Mouse (Mus musculus): Measurements from ENCODE around the gene Csf3. TPM values are rescaled to one million over a fixed set of nuclear protein-coding genes. Genes with fewer than 3 reads are reported as not detected.

Gene Csf3
- polyA plus RNA-seq, 1 experiment from 2014 or later, result not detected

DNA sequence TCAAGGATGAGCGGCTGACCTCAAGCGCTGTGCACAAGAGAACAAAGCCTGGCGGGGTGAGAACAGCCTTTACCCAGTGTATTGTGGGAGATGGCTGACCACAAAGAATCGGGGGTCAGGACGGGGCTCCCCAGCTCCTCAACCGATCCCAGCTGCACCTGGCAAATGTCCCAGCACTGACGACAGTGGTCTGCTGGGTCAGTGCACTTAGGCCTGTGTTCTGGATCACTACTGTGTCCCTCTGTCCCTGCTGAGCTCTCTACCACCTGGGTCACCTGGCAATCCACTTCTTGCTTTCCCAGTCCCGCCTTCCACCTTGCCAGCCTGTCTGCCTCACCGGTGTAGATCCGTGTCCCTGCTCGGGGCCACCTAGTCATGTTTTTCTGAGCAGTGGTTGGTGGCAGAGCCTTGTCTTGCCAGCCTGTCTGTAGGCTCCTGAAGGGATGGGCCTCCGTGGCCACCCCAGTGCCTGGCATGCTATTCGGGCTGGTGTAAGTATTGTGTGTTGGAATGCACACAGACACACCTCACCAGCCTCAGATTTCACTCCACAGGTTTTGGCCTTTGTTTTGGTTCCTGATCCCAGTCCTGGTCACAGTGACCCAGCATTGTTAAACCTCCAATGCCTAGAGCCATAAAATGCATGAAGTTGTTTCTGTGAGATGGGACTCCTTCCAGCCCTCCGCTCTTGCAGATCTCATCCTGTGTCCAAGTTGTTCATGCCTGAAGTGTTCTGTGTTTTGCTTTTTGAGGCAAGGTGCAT, 4.4 kb upstream of the Csf3 start:
- ATAC-seq (ENCODE audit: insufficient read depth), result no peak
- WGBS, result 79% methylated on average over 14 of the region's 14 CpGs

DNA sequence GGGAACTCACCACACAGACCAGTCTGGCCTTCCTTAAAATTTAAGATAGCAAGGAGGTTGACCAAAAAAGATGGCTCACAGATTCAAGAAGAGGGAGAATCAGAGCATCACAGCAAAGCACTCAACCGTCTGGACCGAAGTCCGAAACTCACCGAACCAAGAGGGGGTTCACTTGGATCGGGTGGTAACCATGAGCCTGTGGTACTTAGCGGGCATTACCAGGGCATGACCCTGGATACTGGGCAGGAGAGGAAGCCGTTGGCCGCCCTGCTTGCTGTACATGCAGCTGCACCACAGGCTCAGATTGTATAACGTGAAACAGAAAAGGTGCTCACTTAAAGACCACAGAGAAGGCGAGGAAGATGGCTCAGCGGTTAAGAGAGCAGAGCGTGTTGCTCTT, 3.8 kb upstream of the Csf3 start:
- Histone ChIP-seq H3K4me1 (ENCODE audit: insufficient read depth) (no peaks in the 10 kb centered on the region), H3K27ac (ENCODE audit: low read depth) (no peak overlapping the region), H3K36me3 (ENCODE audit: insufficient read depth) (peaks cover 46% of the 10 kb centered on the region), H3K4me3 (ENCODE audit: low read depth, low read length) (no peak overlapping the region), H3K4me2 (no peak overlapping the region), H3K27me3 (ENCODE audit: insufficient read depth, low read length) (no peaks in the 10 kb centered on the region), H3K9me3 (ENCODE audit: low read depth, low read length) (no peaks in the 10 kb centered on the region), H3K9ac (no peak overlapping the region)
- DNase-seq (no peak), ATAC-seq (ENCODE audit: insufficient read depth) (no peak)
- 86% methylated on average over 12 of the region's 12 CpGs for WGBS
- no peak for TF ChIP-seq CTCF (IDR thresholded peaks at IDR 0.05; ENCODE audit: low read depth)

More for the DNA sequence above, 4.4 kb upstream of the Csf3 start:
- no peak overlapping the region for H3K4me3 ChIP-seq (ENCODE audit: low read depth, low read length)
- TF ChIP-seq CTCF (IDR thresholded peaks at IDR 0.05; ENCODE audit: low read depth), result no peak
- no peak overlapping the region for H3K4me2 ChIP-seq
- H3K9me3 ChIP-seq (ENCODE audit: low read depth, low read length), result no peaks in the 10 kb centered on the region
- no peak for DNase-seq
- H3K27ac ChIP-seq (ENCODE audit: low read depth), result no peak overlapping the region
- H3K4me1 ChIP-seq (ENCODE audit: insufficient read depth), result no peaks in the 10 kb centered on the region
- no peak overlapping the region for H3K9ac ChIP-seq
- H3K36me3 ChIP-seq (ENCODE audit: insufficient read depth), result peaks cover 52% of the 10 kb centered on the region
- no peaks in the 10 kb centered on the region for H3K27me3 ChIP-seq (ENCODE audit: insufficient read depth, low read length)

DNA sequence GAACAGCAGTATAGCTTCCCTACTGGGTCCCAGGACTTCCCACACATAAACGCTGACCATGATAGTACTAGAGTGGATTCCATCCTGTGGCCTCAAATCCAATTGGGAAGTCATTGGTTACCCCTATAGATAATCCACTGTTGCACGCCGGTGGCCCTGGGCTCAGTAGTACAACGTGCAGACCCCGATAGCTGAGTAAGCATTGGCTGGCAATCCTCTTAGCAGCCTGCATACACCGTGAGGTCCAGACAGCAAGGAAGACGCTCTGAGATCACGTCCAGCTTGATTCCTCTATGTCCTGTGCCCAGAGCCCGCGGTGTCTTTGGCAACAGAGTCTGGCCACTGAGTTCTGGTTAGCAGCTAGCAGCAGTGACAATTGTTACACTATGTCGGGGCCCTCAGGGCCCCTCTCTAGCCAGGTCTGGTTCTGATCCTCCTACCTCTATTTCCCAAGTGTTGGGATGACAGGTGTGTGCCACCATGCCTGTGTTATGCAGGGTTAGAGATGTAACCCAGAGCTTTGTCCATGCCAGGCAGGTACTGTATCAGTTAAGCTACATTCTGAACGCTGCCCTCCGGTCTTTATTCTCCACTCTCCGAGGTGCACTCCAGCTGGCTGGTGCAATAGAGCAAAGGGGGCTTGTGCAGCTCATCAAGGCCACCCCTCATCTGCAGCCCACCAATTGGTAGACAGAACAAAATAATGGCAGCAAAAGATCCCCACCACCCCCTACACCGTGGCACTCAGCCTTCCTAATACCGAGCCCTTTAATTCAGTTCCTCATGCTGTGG, 2.0 kb upstream of the Csf3 start:
- Histone ChIP-seq H3K4me2 (no peak overlapping the region), H3K4me3 (ENCODE audit: low read depth, low read length) (no peak overlapping the region), H3K27ac (ENCODE audit: low read depth) (no peak overlapping the region), H3K27me3 (ENCODE audit: insufficient read depth, low read length) (no peaks in the 10 kb centered on the region), H3K4me1 (ENCODE audit: insufficient read depth) (no peaks in the 10 kb centered on the region), H3K9ac (no peak overlapping the region), H3K9me3 (ENCODE audit: low read depth, low read length) (no peaks in the 10 kb centered on the region), H3K36me3 (ENCODE audit: insufficient read depth) (peaks cover 27% of the 10 kb centered on the region)
- 84% methylated on average over 16 of the region's 16 CpGs for WGBS
- no peak for TF ChIP-seq CTCF (IDR thresholded peaks at IDR 0.05; ENCODE audit: low read depth)
- DNase-seq, result no peak
- no peak for ATAC-seq (ENCODE audit: insufficient read depth)

- Histone ChIP-seq H3K27ac (ENCODE audit: low read depth) (no peak overlapping the region), H3K4me1 (ENCODE audit: insufficient read depth) (no peaks in the 10 kb centered on the region), H3K9ac (no peak overlapping the region), H3K9me3 (ENCODE audit: low read depth, low read length) (no peaks in the 10 kb centered on the region), H3K27me3 (ENCODE audit: insufficient read depth, low read length) (no peaks in the 10 kb centered on the region), H3K36me3 (ENCODE audit: insufficient read depth) (peaks cover 27% of the 10 kb centered on the region), H3K4me3 (ENCODE audit: low read depth, low read length) (no peak overlapping the region), H3K4me2 (no peak overlapping the region)
- peak; percentile 85 for DNase-seq
- peak; percentile 92 for TF ChIP-seq CTCF (IDR thresholded peaks at IDR 0.05; ENCODE audit: low read depth)
- WGBS, result 27% methylated on average over 4 of the region's 4 CpGs
- ATAC-seq (ENCODE audit: insufficient read depth), result peak; percentile 57; the same call in 1 of the 2 replicates
These were observed 1.2 kb upstream of the Csf3 start for GRCm38 (mm10) chr11:98699911-98700310.

DNA sequence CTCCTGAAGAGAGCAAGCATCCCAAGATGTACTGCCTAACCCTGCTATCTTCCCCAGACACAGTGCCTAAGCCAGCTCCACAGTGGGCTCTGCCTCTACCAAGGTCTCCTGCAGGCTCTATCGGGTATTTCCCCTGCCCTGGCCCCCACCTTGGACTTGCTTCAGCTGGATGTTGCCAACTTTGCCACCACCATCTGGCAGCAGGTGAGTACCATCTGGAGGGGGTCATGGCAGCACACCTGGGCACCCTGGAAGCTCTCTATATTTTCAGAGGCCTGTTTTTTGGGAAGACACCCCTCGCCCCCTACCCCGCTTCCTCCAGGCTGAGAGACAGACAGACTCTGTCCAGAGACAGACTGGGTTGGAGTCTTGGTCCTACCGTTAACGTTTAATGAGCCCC, 1.3 kb downstream of the Csf3 start:
- DNase-seq (no peak), ATAC-seq (ENCODE audit: insufficient read depth) (no peak)
- Histone ChIP-seq H3K27ac (ENCODE audit: low read depth) (no peak overlapping the region), H3K4me2 (no peak overlapping the region), H3K27me3 (ENCODE audit: insufficient read depth, low read length) (no peaks in the 10 kb centered on the region), H3K9ac (no peak overlapping the region), H3K4me3 (ENCODE audit: low read depth, low read length) (no peak overlapping the region), H3K36me3 (ENCODE audit: insufficient read depth) (peaks cover 31% of the 10 kb centered on the region), H3K4me1 (ENCODE audit: insufficient read depth) (peaks cover under 1% of the 10 kb centered on the region; the same call in 1 of the 2 replicates), H3K9me3 (ENCODE audit: low read depth, low read length) (no peaks in the 10 kb centered on the region)
- no peak for TF ChIP-seq CTCF (IDR thresholded peaks at IDR 0.05; ENCODE audit: low read depth)
- WGBS, result 68% methylated on average over 5 of the region's 5 CpGs

DNA sequence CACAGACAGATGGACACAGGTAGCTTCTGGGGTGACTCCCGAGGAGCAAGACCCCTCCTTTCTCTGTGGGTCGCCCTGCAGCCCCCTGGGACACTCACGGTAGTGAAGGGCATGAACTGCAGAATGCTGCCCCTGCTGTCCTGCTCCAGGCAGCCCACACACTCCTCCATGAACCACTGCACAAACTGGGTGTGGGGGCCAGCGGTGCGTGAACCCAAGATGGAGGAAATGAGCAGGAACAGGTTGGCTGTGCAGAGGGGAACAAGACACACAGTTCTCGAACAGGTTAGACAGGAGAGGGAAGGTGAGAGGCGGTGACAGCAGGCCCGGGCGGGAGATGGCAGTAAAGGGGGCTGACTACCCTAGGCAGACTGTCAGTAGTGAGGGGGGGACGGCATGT, 4.0 kb downstream of the Csf3 start:
- Histone ChIP-seq H3K9me3 (ENCODE audit: low read depth, low read length) (no peaks in the 10 kb centered on the region), H3K4me3 (ENCODE audit: low read depth, low read length) (no peak overlapping the region), H3K9ac (no peak overlapping the region), H3K4me1 (ENCODE audit: insufficient read depth) (peaks cover 22% of the 10 kb centered on the region), H3K4me2 (no peak overlapping the region), H3K27ac (ENCODE audit: low read depth) (no peak overlapping the region), H3K36me3 (ENCODE audit: insufficient read depth) (peaks cover 51% of the 10 kb centered on the region), H3K27me3 (ENCODE audit: insufficient read depth, low read length) (no peaks in the 10 kb centered on the region)
- ATAC-seq (ENCODE audit: insufficient read depth), result no peak
- DNase-seq, result no peak
- no peak for TF ChIP-seq CTCF (IDR thresholded peaks at IDR 0.05; ENCODE audit: low read depth)
- 82% methylated on average over 10 of the region's 10 CpGs for WGBS
